Mouse (Mus musculus): ENCODE results near the gene Cebpe. TPM values are rescaled to one million over a fixed set of nuclear protein-coding genes. Genes with fewer than 3 reads are reported as not detected.

The Cebpe gene
- total and polyA plus RNA-seq, 2 experiments from 2014 or later, result 0.38 TPM; not detected in 1

DNA sequence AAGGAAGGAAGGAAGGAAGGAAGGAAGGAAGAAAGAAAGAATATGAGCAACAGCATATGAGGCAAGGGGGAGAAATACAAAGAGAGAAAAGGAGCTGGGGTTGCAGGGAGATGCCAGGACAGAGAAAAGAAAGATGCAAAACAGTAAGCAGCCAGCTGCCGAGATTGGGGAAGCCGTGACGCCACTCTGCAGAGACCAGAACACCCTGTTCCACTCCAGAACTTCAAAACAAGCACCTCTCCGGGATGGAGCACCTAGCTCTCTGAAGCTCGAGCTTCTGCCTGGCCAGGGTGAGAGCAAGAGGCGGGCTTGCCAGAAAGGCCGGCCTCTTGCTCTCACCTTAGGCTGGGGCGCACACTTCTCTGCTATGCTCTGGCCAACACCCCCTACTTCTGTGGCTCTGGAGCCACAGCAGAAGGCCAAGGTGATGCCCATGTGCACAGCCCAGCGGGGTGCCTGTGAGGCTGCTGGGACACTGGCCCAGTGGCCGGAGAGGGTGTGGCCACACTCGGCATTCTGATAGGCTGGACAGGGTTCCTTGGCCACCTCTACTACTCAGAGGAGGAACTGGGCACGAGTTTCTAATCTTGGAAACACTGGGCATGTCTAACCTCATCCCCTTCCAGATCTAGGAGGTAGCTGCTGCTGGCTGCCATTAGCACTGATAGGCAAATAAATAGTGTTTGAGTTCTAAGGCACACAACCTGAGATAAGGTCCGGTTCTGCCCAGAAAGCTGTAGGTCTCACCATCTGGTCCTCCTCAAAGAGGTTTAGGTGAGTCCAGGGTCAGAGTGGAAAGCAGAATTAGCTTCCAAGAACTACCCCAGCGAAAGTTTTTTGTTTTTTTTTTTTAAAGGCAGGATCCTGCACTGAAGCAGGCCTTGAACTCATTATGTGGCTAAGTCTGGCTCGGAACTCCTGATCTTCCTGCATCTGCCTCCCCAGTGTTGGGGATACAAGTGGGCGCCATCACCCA is 36.3 kb upstream of the Cebpe start:
- no peak for TF ChIP-seq CTCF (IDR thresholded peaks at IDR 0.05; ENCODE audit: low read depth)
- Histone ChIP-seq H3K4me1 (ENCODE audit: insufficient read depth) (no peaks in the 10 kb centered on the region), H3K4me3 (ENCODE audit: low read depth, low read length) (no peak overlapping the region), H3K27ac (ENCODE audit: low read depth, low read length) (no peak overlapping the region), H3K9me3 (ENCODE audit: low read length) (no peaks in the 10 kb centered on the region), H3K36me3 (ENCODE audit: insufficient read depth) (peaks cover 4% of the 10 kb centered on the region; the same call in 1 of the 2 replicates), H3K27me3 (ENCODE audit: insufficient read depth, low read length) (no peaks in the 10 kb centered on the region), H3K9ac (no peak overlapping the region), H3K4me2 (ENCODE audit: low read depth) (no peak overlapping the region)
- ATAC-seq (no peak), DNase-seq (no peak)
- WGBS, result 83% methylated on average over 16 of the region's 16 CpGs

DNA sequence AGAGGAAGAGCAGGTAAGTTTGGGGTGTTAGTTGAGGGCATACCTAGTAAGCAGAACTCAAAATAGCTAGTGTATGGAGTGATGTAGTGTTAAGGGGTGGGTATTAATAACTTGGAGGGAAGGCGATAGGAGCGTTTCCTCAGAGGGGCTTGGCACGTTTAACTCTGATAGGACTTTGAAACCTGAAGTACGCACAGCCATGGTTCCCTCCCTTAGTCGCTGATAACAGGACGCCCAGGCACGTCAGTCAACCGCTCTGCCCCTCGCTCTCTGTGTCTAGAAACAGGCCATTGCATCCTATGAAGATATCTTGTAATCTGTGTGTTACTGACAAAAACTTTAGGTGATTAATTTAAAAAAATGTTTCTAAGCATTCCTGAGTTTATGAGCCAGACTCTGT is 34.1 kb upstream of the Cebpe start:
- Histone ChIP-seq H3K9me3 (ENCODE audit: low read length) (no peaks in the 10 kb centered on the region), H3K27ac (ENCODE audit: low read depth, low read length) (no peak overlapping the region), H3K9ac (no peak overlapping the region), H3K4me2 (ENCODE audit: low read depth) (no peak overlapping the region), H3K4me3 (ENCODE audit: low read depth, low read length) (no peak overlapping the region), H3K4me1 (ENCODE audit: insufficient read depth) (no peaks in the 10 kb centered on the region), H3K27me3 (ENCODE audit: insufficient read depth, low read length) (no peaks in the 10 kb centered on the region), H3K36me3 (ENCODE audit: insufficient read depth) (peaks cover 4% of the 10 kb centered on the region; the same call in 1 of the 2 replicates)
- WGBS, result 94% methylated on average over 9 of the region's 9 CpGs
- TF ChIP-seq CTCF (IDR thresholded peaks at IDR 0.05; ENCODE audit: low read depth), result no peak
- DNase-seq (no peak), ATAC-seq (no peak)

DNA sequence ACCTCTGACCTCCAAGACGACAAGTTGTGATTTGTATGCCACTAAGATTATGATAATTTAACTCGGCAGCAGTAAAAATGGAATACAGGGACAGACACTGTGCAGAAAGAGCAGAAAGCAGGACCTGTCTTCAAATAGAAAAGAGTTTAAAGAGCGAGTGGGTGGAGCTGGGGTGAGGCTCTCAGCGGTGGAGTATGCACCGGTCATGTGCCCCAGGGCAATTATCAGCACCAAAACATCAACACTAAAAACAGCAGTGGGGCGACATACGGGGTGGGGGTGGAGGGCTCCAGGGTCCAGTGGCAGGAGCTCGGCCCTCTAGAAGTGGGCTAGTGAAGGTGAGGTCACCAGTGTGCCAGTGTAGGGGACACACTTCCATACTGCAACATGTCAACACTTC is 32.5 kb upstream of the Cebpe start:
- peaks cover 4% of the 10 kb centered on the region; the same call in 1 of the 2 replicates for H3K36me3 ChIP-seq (ENCODE audit: insufficient read depth)
- ATAC-seq, result no peak
- no peaks in the 10 kb centered on the region for H3K4me1 ChIP-seq (ENCODE audit: insufficient read depth)
- no peaks in the 10 kb centered on the region for H3K9me3 ChIP-seq (ENCODE audit: low read length)
- no peak overlapping the region for H3K9ac ChIP-seq
- no peak overlapping the region for H3K27ac ChIP-seq (ENCODE audit: low read depth, low read length)
- H3K4me3 ChIP-seq (ENCODE audit: low read depth, low read length), result no peak overlapping the region
- H3K27me3 ChIP-seq (ENCODE audit: insufficient read depth, low read length), result no peaks in the 10 kb centered on the region
- no peak for DNase-seq
- H3K4me2 ChIP-seq (ENCODE audit: low read depth), result no peak overlapping the region
- 80% methylated on average over 8 of the region's 8 CpGs for WGBS
- TF ChIP-seq CTCF (IDR thresholded peaks at IDR 0.05; ENCODE audit: low read depth), result no peak

DNA sequence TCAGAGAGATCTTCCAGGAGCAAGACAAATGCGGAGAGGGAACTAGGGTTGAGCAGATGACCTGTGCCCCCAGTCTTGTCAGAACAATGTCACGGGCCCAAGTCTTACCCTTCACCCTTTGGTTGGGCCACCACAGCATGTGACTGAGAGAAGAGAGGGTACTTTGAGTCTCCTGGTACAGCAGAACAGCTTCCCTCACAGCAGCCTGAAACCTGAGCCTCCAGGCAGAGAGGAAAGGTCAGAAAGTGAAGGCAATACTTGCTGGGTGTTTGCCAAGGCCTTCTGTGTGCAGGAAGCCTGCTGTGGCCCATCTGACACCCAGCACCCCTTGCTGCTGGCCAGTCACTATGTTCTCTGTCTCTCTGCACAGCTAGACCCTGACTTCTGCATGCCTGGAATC is 30.4 kb upstream of the Cebpe start:
- Histone ChIP-seq H3K27me3 (ENCODE audit: insufficient read depth, low read length) (no peaks in the 10 kb centered on the region), H3K4me2 (ENCODE audit: low read depth) (no peak overlapping the region), H3K4me1 (ENCODE audit: insufficient read depth) (0 out of 2 replicates have a peak, but pooled peaks cover 2% of the 10 kb centered on the region), H3K9ac (no peak overlapping the region), H3K36me3 (ENCODE audit: insufficient read depth) (peaks cover 4% of the 10 kb centered on the region; the same call in 1 of the 2 replicates), H3K4me3 (ENCODE audit: low read depth, low read length) (no peak overlapping the region), H3K9me3 (ENCODE audit: low read length) (no peaks in the 10 kb centered on the region), H3K27ac (ENCODE audit: low read depth, low read length) (no peak overlapping the region)
- no peak for TF ChIP-seq CTCF (IDR thresholded peaks at IDR 0.05; ENCODE audit: low read depth)
- 88% methylated on average over 2 of the region's 2 CpGs for WGBS
- ATAC-seq, result no peak
- DNase-seq, result no peak

DNA sequence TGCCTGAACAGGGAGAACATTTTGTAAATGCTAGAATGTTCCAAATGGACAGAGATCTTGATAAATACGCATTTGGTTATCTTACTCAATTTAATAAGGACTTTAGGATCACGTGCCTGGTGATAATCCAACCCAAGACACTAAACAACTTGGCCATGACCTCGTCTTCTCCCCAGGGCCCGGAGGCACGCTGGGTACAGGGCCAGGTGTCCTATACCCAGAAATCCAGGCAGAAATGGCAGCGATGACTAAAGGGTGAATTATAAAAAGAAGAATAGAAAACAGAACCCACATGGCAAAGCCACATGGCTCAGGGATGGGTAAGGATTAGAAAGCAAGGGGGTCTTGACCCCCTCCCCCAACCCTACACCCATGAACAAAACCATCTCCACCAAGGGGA is 29.7 kb upstream of the Cebpe start:
- Histone ChIP-seq H3K4me3 (ENCODE audit: low read depth, low read length) (no peak overlapping the region), H3K27me3 (ENCODE audit: insufficient read depth, low read length) (no peaks in the 10 kb centered on the region), H3K9ac (no peak overlapping the region), H3K4me1 (ENCODE audit: insufficient read depth) (peaks cover 7% of the 10 kb centered on the region; the same call in 1 of the 2 replicates), H3K36me3 (ENCODE audit: insufficient read depth) (no peaks in the 10 kb centered on the region; the same call in 1 of the 2 replicates), H3K27ac (ENCODE audit: low read depth, low read length) (no peak overlapping the region), H3K4me2 (ENCODE audit: low read depth) (no peak overlapping the region), H3K9me3 (ENCODE audit: low read length) (no peaks in the 10 kb centered on the region)
- ATAC-seq (no peak), DNase-seq (no peak)
- WGBS, result 89% methylated on average over 6 of the region's 6 CpGs
- TF ChIP-seq CTCF (IDR thresholded peaks at IDR 0.05; ENCODE audit: low read depth), result no peak

DNA sequence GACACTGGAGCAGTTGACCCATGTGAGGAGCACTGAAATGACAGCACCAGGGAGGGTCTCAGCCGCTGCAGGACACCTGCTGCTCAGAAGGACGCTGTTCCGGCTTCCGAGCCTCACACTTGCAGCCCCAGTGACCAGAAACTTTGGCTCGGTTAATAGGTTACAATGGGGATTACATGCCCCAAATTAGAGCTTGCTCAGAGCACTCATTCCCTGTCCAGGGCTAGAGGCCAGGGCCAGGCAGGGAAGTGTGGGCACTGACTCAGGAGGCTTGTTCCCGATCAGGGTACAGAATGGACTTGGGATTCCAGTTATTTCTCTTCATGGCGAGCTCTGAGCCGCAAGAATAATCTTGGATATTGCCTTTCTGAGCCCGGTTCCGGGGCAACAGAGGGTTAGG is 25.7 kb upstream of the Cebpe start:
- no peak for ATAC-seq
- WGBS, result 55% methylated on average over 10 of the region's 10 CpGs
- Histone ChIP-seq H3K4me1 (ENCODE audit: insufficient read depth) (peaks cover 9% of the 10 kb centered on the region; the same call in 1 of the 2 replicates), H3K4me3 (ENCODE audit: low read depth, low read length) (no peak overlapping the region), H3K9me3 (ENCODE audit: low read length) (no peaks in the 10 kb centered on the region), H3K27ac (ENCODE audit: low read depth, low read length) (peak overlapping the region; percentile 57; the same call in 1 of the 2 replicates), H3K4me2 (ENCODE audit: low read depth) (no peak overlapping the region), H3K27me3 (ENCODE audit: insufficient read depth, low read length) (no peaks in the 10 kb centered on the region), H3K36me3 (ENCODE audit: insufficient read depth) (no peaks in the 10 kb centered on the region; the same call in 1 of the 2 replicates), H3K9ac (no peak overlapping the region)
- TF ChIP-seq CTCF (IDR thresholded peaks at IDR 0.05; ENCODE audit: low read depth), result no peak
- no peak for DNase-seq

Measured in forebrain, postnatal 0 days (tissue).